Mouse (Mus musculus): Measurements from ENCODE around the gene Adgrd1. TPM values are rescaled to one million over a fixed set of nuclear protein-coding genes. Genes with fewer than 3 reads are reported as not detected.

Adgrd1 gene
- polyA plus RNA-seq, 1 experiment from 2014 or later, result 0.14 TPM

DNA sequence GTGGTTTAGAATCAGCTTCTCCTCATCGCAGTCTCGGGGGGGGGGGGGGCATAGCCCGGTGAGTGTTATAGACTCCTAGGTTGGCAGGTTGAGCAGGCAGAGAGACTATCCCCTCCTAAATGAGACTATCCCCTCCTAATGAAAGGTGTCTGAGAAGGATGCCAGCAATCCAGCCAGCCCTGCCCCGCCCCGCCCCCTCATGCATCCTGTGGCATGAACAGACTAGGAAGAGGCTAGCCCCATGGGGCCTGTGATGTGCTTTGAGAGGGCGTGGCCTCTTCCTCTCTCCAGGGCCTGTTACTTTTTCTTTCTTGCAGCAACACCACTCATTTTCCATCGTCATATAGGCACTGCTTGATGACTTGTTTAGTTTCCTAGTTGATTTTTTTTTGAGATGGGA, 15.0 kb upstream of the Adgrd1 start:
- 89% methylated on average over 7 of the region's 7 CpGs for WGBS
- Histone ChIP-seq H3K36me3 (ENCODE audit: control insufficient read depth, insufficient read depth, low read length) (no peaks in the 10 kb centered on the region), H3K27me3 (replicated peaks; ENCODE audit: control insufficient read depth, insufficient read depth, low read length) (no peaks in the 10 kb centered on the region), H3K4me2 (ENCODE audit: low read length) (no peak overlapping the region), H3K4me3 (ENCODE audit: low read length) (no peak overlapping the region), H3K27ac (ENCODE audit: low read depth, low read length) (no peak overlapping the region), H3K4me1 (ENCODE audit: control insufficient read depth, insufficient read depth, low read depth, low read length) (no peaks in the 10 kb centered on the region), H3K9ac (ENCODE audit: low read depth, low read length) (no peak overlapping the region), H3K9me3 (ENCODE audit: control insufficient read depth, low read length) (no peaks in the 10 kb centered on the region)
- ATAC-seq, result no peak

GRCm38 (mm10) chr5:129085153-129085552, 11.4 kb upstream of the Adgrd1 start:
- Histone ChIP-seq H3K9me3 (ENCODE audit: control insufficient read depth, low read length) (no peaks in the 10 kb centered on the region), H3K36me3 (ENCODE audit: control insufficient read depth, insufficient read depth, low read length) (no peaks in the 10 kb centered on the region), H3K4me3 (ENCODE audit: low read length) (no peak overlapping the region), H3K27ac (ENCODE audit: low read depth, low read length) (no peak overlapping the region), H3K4me2 (ENCODE audit: low read length) (no peak overlapping the region), H3K9ac (ENCODE audit: low read depth, low read length) (no peak overlapping the region), H3K27me3 (replicated peaks; ENCODE audit: control insufficient read depth, insufficient read depth, low read length) (no peaks in the 10 kb centered on the region), H3K4me1 (ENCODE audit: control insufficient read depth, insufficient read depth, low read depth, low read length) (no peaks in the 10 kb centered on the region)
- ATAC-seq, result no peak
- WGBS, result 84% methylated on average over 10 of the region's 10 CpGs

DNA sequence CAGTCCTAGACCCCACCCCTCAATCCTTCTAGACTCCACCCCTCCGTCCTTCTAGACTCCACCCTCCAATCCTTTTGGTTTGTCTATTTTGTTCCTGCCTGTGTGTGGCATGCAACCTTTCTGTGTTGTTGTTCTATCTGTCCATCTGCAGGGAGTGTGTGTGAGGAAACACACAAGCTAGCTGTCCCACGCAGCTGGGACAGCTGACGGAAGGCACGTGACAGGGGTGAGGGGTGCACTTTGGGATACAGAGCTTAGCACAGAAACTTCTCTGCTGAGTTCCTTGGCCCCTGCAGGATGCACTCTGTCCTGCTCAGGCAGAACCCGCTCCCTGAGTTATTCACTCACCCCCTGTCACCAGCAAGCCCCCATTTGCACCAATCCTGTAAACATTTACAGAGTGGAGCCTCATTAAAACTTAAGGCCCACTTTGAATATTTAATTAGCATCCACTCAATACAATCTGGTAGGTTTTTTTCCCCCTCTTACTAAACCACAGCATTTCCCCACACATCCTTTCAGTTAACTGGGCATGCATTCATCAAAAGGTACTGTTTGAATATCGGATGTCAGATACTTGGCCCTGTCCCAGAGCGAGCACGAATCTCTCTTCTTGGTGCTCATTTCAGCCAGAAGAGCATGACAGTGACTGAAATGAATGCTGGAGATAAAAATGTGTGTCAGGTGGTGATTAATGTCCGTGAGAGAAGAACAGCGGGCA, 4.0 kb upstream of the Adgrd1 start:
- Histone ChIP-seq H3K9ac (ENCODE audit: low read depth, low read length) (no peak overlapping the region), H3K4me2 (ENCODE audit: low read length) (no peak overlapping the region), H3K27ac (ENCODE audit: low read depth, low read length) (no peak overlapping the region), H3K27me3 (replicated peaks; ENCODE audit: control insufficient read depth, insufficient read depth, low read length) (no peaks in the 10 kb centered on the region), H3K4me3 (ENCODE audit: low read length) (no peak overlapping the region), H3K4me1 (ENCODE audit: control insufficient read depth, insufficient read depth, low read depth, low read length) (no peaks in the 10 kb centered on the region), H3K36me3 (ENCODE audit: control insufficient read depth, insufficient read depth, low read length) (no peaks in the 10 kb centered on the region), H3K9me3 (ENCODE audit: control insufficient read depth, low read length) (no peaks in the 10 kb centered on the region)
- ATAC-seq, result no peak
- 50% methylated on average over 10 of the region's 10 CpGs for WGBS

- Histone ChIP-seq H3K36me3 (ENCODE audit: control insufficient read depth, insufficient read depth, low read length) (no peaks in the 10 kb centered on the region), H3K4me1 (ENCODE audit: control insufficient read depth, insufficient read depth, low read depth, low read length) (no peaks in the 10 kb centered on the region), H3K4me2 (ENCODE audit: low read length) (no peak overlapping the region), H3K27me3 (replicated peaks; ENCODE audit: control insufficient read depth, insufficient read depth, low read length) (no peaks in the 10 kb centered on the region), H3K9me3 (ENCODE audit: control insufficient read depth, low read length) (no peaks in the 10 kb centered on the region), H3K9ac (ENCODE audit: low read depth, low read length) (no peak overlapping the region), H3K27ac (ENCODE audit: low read depth, low read length) (no peak overlapping the region), H3K4me3 (ENCODE audit: low read length) (no peak overlapping the region)
- WGBS, result 72% methylated on average over 4 of the region's 4 CpGs
- ATAC-seq, result no peak
These were observed 3.4 kb upstream of the Adgrd1 start for GRCm38 (mm10) chr5:129093158-129093557.

DNA sequence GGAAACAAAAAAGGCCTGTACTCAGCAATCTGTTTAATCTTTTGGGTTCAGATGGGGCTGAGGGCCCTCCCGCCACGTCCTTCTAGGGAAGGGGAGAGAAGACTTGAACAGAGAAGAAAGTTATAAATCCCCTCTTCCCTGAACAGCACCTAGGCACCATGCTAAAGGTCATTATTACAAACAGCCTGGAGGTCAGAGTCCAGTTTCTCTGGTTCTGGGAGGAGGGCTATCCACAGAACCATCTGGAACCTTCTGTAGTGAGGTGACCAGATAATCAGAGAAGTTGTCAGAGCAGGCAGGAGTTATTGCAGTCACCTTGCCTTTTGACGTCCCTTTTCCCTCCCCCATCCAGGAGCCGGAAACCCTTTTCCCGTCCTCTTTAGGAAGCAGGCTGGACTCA, 2.3 kb upstream of the Adgrd1 start:
- no peak for ATAC-seq
- Histone ChIP-seq H3K4me2 (ENCODE audit: low read length) (no peak overlapping the region), H3K4me1 (ENCODE audit: control insufficient read depth, insufficient read depth, low read depth, low read length) (no peaks in the 10 kb centered on the region), H3K27ac (ENCODE audit: low read depth, low read length) (no peak overlapping the region), H3K9me3 (ENCODE audit: control insufficient read depth, low read length) (no peaks in the 10 kb centered on the region), H3K9ac (ENCODE audit: low read depth, low read length) (no peak overlapping the region), H3K27me3 (replicated peaks; ENCODE audit: control insufficient read depth, insufficient read depth, low read length) (no peaks in the 10 kb centered on the region), H3K36me3 (ENCODE audit: control insufficient read depth, insufficient read depth, low read length) (no peaks in the 10 kb centered on the region), H3K4me3 (ENCODE audit: low read length) (no peak overlapping the region)
- WGBS, result 79% methylated on average over 5 of the region's 5 CpGs

GRCm38 (mm10) chr5:129104043-129104442, 7.5 kb downstream of the Adgrd1 start:
- Histone ChIP-seq H3K9ac (ENCODE audit: low read depth, low read length) (no peak overlapping the region), H3K9me3 (ENCODE audit: control insufficient read depth, low read length) (no peaks in the 10 kb centered on the region), H3K36me3 (ENCODE audit: control insufficient read depth, insufficient read depth, low read length) (no peaks in the 10 kb centered on the region), H3K4me1 (ENCODE audit: control insufficient read depth, insufficient read depth, low read depth, low read length) (no peaks in the 10 kb centered on the region), H3K4me2 (ENCODE audit: low read length) (no peak overlapping the region), H3K27ac (ENCODE audit: low read depth, low read length) (no peak overlapping the region), H3K4me3 (ENCODE audit: low read length) (no peak overlapping the region), H3K27me3 (replicated peaks; ENCODE audit: control insufficient read depth, insufficient read depth, low read length) (no peaks in the 10 kb centered on the region)
- ATAC-seq, result no peak
- WGBS, result 48% methylated on average over 4 of the region's 4 CpGs

DNA sequence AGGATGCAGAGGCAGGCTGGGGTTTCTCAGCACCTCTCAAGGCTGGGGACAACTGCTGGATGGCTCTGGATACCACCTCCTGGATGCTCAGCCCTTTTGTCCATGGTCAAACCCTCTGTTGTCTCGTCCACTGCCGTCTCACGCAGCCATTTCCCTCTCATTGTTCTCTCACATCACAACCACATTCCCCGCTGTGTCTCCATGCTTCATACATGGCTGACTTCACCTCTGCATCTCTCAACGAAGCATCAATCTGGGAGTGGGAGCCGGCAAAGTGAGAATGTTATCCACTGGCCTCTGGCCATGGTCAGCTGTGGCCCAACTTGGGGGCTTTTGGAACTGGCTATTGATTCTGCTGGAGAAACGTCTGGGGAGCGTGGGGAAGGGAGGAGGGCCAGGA, 15.2 kb downstream of the Adgrd1 start:
- Histone ChIP-seq H3K27me3 (replicated peaks; ENCODE audit: control insufficient read depth, insufficient read depth, low read length) (no peaks in the 10 kb centered on the region), H3K4me2 (ENCODE audit: low read length) (no peak overlapping the region), H3K4me3 (ENCODE audit: low read length) (no peak overlapping the region), H3K9me3 (ENCODE audit: control insufficient read depth, low read length) (no peaks in the 10 kb centered on the region), H3K36me3 (ENCODE audit: control insufficient read depth, insufficient read depth, low read length) (no peaks in the 10 kb centered on the region), H3K9ac (ENCODE audit: low read depth, low read length) (no peak overlapping the region), H3K4me1 (ENCODE audit: control insufficient read depth, insufficient read depth, low read depth, low read length) (0 out of 2 replicates have a peak, but pooled peaks cover 3% of the 10 kb centered on the region), H3K27ac (ENCODE audit: low read depth, low read length) (no peak overlapping the region)
- WGBS, result 32% methylated on average over 8 of the region's 8 CpGs
- no peak for ATAC-seq

GRCm38 (mm10) chr5:129113741-129114476, 17.4 kb downstream of the Adgrd1 start:
- no peak overlapping the region for H3K4me2 ChIP-seq (ENCODE audit: low read length)
- no peak overlapping the region for H3K9ac ChIP-seq (ENCODE audit: low read depth, low read length)
- no peak overlapping the region for H3K27ac ChIP-seq (ENCODE audit: low read depth, low read length)
- ATAC-seq, result no peak
- H3K36me3 ChIP-seq (ENCODE audit: control insufficient read depth, insufficient read depth, low read length), result no peaks in the 10 kb centered on the region
- H3K4me1 ChIP-seq (ENCODE audit: control insufficient read depth, insufficient read depth, low read depth, low read length), result 0 out of 2 replicates have a peak, but pooled peaks cover 3% of the 10 kb centered on the region
- 63% methylated on average over 13 of the region's 13 CpGs for WGBS
- H3K27me3 ChIP-seq (replicated peaks; ENCODE audit: control insufficient read depth, insufficient read depth, low read length), result no peaks in the 10 kb centered on the region
- no peaks in the 10 kb centered on the region for H3K9me3 ChIP-seq (ENCODE audit: control insufficient read depth, low read length)
- no peak overlapping the region for H3K4me3 ChIP-seq (ENCODE audit: low read length)

DNA sequence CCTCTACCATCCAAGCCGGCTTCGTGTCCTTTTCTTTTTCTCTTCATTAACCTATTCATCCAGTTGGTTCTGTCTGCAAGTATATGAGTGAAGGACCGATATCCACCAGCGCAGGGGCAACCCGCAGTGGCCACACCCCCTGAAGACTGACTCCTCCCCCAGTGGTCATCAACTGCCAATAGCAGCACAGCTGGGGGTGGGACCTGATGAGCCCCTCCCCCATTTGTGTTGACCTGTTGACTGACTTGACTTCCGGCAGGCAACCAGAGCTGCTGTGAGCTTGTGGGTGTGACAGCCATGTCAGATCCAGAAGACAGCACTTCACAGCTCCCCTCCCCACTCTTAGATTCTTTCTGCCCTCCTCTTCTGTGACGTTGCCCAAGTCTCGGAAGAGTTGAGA, 19.7 kb downstream of the Adgrd1 start:
- Histone ChIP-seq H3K4me1 (ENCODE audit: control insufficient read depth, insufficient read depth, low read depth, low read length) (peaks cover 5% of the 10 kb centered on the region; the same call in 1 of the 2 replicates), H3K36me3 (ENCODE audit: control insufficient read depth, insufficient read depth, low read length) (no peaks in the 10 kb centered on the region), H3K27me3 (replicated peaks; ENCODE audit: control insufficient read depth, insufficient read depth, low read length) (no peaks in the 10 kb centered on the region), H3K4me3 (ENCODE audit: low read length) (no peak overlapping the region), H3K9ac (ENCODE audit: low read depth, low read length) (no peak overlapping the region), H3K9me3 (ENCODE audit: control insufficient read depth, low read length) (no peaks in the 10 kb centered on the region), H3K27ac (ENCODE audit: low read depth, low read length) (no peak overlapping the region), H3K4me2 (ENCODE audit: low read length) (no peak overlapping the region)
- no peak for ATAC-seq
- 86% methylated on average over 8 of the region's 8 CpGs for WGBS
